Mouse (Mus musculus) lung, postnatal 10 days (tissue): ENCODE results near the gene Snx32.

Experiments used
- DNase-seq: peaks from one replicate; pipeline ENCODE4 v3.0.0; 2021

The Snx32 gene

DNA sequence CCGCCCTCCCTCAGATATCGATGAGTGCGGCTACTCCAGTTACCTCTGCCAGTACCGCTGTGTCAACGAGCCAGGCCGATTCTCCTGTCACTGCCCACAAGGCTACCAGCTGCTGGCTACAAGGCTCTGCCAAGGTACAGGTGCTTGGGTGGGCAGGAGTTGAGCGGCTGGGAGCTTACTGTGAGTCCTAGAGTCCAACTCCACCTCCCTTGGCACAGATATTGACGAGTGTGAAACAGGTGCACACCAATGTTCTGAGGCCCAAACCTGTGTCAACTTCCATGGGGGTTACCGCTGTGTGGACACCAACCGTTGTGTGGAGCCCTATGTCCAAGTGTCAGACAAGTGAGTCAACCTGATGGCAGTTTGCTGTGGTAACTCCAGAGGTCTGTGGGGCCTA is 30.3 kb downstream of the Snx32 start:
- DNase-seq = no peak

DNA sequence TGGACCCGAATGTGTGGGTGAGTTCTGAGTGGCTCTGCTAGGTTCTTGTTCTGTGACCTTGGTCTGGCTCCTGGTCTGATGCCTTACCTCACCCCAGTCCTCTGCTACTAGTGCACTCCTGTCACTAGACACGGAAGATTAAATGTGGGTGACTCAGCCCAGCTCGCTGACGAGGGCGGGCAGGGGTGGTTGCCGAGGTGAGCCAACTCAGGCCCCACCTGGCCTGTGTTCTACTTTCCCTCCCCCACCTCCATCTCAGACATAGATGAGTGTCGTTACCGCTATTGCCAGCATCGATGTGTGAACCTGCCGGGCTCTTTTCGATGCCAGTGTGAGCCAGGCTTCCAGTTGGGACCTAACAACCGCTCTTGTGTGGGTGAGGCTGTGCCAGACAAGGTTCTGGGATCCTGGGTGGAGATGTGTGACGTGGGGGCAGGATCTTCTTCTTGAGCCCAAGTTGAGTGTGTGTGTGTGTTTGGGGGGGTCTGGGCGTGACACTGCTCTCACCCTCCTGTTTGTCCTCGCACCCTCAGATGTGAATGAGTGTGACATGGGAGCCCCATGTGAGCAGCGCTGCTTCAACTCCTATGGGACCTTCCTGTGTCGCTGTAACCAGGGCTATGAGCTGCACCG is 32.6 kb downstream of the Snx32 start:
- no peak for DNase-seq

DNA sequence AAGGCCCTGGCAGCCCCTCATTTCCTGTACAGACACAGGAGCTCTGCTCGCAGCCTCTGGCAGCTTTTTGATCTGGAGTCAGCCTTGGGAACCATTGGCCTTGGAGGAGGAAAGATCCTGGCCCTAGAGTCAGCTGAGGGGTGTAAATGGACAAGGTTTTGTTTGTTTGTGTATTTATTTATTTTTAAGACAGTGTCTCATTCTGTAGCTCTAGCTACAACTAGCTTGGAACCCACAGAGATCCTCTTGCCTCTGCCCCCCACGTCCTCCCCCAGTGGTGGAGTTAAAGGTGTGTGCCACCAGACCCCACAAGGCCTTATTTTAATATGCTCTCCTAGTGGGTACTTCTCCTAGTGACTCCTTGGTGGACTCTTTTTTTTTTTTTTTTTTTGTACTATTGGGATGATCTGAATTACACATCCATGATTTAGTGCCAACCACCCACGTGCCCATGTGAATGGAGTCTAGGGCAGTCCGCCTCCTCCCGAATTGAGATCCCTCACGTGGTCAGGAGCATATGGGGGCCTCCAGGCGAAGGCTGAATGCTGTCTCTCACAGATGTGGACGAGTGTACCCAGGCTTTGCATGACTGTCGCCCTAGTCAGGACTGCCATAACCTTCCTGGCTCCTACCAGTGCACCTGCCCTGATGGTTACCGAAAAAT is 33.2 kb downstream of the Snx32 start:
- no peak for DNase-seq

DNA sequence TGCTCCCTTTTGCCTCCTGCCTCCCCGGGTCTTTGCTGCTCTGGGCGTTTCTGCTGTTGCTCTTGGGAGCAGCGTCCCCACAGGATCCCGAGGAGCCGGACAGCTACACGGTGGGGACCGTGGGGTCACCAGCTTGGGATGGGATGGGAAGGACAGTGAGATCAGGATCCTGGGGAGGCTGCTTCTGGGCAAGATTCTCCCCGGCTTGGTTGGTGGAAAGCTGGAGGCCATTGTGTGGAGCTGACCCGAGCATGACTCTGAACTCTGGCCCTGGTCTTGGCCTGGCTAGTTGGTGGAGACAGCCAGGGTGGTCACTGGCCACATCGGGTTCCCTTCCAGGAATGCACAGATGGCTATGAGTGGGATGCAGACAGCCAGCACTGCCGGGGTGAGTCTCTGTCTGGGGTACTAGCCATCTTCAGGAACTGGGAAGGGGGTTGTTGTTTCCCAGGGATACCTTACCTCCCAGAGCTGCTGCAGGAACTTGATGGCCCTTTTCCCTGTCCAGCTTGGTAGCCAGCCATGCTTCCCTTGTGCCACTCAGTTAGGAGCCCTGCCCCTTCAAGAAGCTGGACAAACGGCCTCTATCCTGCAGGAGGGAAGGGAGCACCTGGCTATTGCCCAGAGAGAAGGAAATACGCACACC is 35.1 kb downstream of the Snx32 start:
- peak; percentile 30 for DNase-seq

- peak; percentile 63 for DNase-seq
These were observed 35.9 kb downstream of the Snx32 start for GRCm38 (mm10) chr19:5474281-5475068.

DNA sequence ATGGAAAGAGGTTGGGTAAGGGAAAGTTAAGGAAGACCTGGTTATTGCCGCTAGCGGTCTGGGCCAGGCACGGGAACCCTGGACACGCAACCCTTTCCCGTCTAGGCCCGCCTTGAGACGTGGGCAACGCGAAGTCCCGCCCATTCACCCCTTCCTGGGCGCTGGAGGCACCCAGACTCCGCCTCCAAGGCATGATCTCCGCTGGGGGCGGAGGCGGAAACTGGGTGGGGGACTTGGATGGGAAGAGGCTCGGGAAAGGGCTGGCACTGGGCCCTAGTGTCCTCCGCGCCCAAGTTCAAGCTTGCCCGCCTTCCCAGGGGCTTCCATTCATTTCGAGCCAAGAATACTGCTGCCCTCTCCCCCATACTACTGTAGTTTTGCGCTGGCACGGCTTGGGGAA is 36.6 kb downstream of the Snx32 start, which contains the start of gene Efemp2:
Gene Efemp2 (plus strand): TSS at position 235 of the 400 bp plus-strand sequence.
- peak; percentile 95 for DNase-seq

- DNase-seq = no peak
These were observed 37.5 kb downstream of the Snx32 start for GRCm38 (mm10) chr19:5472857-5473256.

GRCm38 (mm10) chr19:5471846-5472245 is 38.5 kb downstream of the Snx32 start:
- no peak for DNase-seq

DNA sequence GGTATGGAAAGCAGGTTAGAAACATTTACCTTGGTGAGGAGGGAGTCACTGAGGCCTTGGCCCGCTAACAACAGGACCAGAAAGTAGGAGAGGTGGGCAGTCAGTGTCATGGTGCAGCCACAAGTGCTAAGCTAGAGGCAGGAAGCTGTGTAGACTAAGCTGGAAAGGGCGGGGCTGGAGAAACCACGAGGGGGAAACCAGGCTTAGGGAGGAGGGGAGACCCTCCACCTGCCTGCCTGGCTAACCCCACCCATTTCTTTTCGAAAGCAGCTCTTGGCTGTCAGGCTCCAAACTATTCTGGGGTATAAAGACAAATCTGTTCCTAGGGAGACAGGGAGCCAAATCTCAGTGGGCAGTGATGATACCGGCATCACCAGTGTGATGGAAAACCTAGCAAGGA is 42.0 kb downstream of the Snx32 start, which contains the start of gene Ctsw:
Gene Ctsw (minus strand): TSS at position 134 of the 400 bp plus-strand sequence.
- no peak for DNase-seq

- no peak for DNase-seq
These were observed 43.3 kb downstream of the Snx32 start for GRCm38 (mm10) chr19:5466916-5467500.

- DNase-seq = no peak
These were observed 45.3 kb downstream of the Snx32 start for GRCm38 (mm10) chr19:5465037-5465436.

DNA sequence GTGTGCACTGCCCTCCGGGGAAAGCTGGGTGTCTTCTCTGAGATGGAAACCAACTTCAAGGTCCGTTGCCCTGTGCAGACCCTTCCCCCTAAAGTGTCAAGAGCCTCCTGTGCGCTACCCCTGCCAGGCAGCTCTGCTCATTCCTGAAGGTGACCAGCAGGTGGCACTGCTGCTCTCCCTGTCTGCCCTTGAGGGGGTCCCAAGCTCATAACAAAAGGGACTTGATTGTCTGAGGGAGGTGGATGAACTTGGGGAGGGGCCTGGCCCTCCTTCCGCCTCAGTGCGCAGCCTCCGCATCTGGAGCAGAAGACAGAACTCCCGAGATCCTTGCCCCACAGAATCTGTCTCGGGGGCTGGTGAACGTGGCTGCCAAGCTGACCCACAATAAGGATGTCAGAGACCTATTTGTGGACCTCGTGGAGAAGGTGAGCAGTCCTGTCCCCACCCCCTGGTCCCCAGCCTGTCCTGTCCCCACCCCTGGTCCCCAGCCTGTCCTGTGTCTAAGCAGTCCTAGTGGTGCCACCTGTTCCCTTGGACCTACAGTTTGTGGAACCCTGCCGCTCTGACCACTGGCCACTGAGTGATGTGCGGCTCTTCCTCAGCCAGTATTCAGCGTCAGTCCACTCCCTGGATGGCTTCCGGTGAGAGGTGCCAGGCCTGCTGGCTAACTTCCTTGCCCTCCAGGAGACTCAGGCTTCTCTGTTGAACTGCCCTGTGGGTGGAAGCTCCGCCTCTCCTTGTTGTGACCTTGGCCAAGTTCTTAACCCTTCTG is 46.4 kb downstream of the Snx32 start:
- DNase-seq = peak; percentile 80

DNA sequence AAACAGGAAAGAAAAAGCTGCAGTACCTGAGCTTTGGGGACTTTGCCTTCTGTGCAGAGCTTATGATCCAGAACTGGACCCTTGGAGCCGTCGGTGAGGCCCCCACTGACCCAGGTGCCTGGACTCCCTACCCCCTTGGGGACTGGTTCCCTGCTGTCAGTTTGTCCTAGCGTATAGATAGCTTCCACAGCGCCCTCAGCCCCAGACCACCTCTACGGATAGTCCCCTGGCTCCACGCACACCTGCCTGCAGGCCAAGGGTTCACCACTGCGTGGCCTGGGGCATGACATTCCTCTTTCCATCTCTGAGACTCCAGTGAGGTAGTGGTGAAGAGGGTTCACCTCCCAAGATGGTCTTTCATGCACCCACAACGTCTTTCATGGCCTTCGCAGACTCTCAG is 47.1 kb downstream of the Snx32 start:
- no peak for DNase-seq

- DNase-seq = no peak
These were observed 48.9 kb downstream of the Snx32 start for GRCm38 (mm10) chr19:5461411-5461810.

DNA sequence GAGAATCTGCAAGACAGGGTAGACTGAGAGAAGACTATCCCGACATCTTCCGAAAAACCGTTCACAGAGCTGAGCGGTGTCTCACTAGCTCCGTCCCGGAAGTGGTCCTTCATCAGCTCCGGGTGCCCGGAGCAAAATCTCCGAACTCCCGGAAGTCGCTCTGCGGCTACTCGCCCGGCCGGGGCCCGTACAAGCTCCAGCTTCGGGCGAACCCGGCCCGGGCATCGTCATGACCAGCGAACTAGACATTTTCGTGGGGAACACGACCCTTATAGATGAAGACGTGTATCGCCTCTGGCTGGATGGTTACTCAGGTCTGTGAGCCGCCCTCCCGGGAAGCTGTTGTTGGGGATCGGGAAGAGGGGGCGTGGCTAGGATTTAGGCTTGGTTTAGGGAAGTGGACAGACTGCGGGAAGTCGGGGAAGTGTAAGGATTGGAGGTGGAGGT is 49.9 kb downstream of the Snx32 start, which contains the start of gene Fibp:
Gene Fibp (plus strand): TSS at position 151 of the 447 bp plus-strand sequence.
- peak; percentile 93 for DNase-seq

DNA sequence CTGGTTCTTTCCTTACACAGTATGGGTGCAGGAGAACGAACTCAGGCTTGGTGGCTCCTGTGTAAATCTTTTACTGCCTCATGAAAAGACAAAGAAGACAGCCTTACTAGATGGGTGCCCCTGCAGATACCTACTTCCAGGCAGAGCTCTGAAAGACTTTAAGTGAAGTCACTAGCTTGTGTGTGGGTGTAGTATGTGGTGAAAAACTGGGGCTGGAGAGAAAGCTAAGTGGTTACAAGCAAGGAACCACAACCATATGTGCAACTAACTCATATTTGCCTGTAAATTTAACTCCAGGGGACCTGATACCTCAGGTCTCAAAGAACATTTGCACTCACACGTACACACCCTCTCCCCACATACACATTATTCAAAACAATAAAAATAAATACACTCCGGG is 50.4 kb downstream of the Snx32 start:
- no peak for DNase-seq

GRCm38 (mm10) chr19:5459019-5459418 is 51.3 kb downstream of the Snx32 start:
- DNase-seq = no peak

DNA sequence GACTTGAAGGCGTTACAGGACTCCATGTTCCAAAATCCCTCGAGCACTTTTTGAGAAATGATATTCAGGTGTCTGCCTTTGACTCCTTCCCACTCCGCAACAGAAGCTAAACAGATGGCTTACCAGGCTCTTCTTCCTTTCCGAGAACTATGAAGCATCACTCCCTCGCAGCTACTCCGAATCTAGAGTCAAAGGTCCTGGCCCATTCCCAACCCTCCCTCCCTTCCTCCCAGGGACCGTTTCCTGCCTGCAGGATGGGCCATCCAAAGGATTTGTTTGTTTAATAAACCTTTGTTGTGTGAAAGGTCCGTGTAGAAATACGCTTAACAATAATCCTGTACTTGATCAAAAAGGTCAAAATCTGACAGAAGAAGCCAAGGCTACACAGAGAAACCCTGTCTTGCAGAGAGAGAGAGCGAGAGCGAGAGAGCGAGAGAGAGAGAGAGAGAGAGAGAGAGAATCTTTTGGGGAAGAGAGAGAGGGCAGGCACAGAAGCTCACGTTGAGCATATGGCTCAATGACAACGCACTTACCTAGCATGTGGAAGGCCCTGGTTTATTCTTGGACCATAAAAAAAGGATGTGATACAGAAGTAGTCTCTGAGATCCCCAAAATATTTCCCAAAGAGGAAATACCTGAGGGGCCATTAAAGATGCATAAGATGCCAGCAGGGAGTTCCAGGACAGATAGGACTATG is 52.4 kb downstream of the Snx32 start, which contains the start of gene Ccdc85b:
Gene Ccdc85b (minus strand): TSS at position 149 of the 697 bp plus-strand sequence.
- DNase-seq = no peak

DNA sequence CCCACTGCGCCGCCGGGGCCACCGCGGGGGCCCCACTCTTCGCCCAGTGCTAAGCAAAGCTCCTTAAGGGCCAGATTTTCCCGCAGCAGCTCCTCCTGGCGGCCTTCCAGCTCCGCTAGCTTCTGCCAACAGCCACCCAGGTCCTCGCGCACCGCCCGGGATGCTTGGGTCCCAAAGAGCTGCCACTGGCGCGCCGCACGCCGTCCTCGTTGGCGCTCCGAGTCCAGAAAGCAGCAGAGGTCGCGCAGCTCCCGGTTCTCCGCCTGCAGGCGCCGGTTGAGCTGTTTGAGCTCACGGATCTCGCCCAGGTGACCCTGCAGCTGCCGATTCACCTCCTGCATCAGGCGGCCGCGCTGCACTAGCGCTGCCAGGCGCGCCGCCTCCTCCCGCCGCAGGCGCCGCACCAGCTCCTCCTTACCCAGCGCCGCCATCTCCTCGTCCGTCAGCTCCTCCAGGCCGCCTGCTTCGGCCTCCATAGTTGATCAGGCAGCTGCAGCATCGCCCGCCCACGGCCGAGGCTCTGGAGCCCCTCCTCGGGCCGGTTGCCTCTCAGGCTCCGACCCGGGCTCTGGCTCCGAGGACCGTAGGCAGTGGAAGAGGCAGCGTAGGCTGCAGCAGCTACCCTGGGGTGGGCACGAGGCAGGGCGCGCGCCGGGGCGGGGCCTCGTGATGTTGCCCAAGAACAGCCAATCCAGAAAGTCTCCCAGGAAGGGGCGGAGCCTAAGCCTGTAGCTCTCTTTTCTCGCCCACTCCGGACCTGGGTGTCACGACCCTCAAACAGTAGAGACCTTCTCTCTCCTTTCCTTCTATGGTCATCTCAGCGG is 53.2 kb downstream of the Snx32 start:
- peak; percentile 97 for DNase-seq

GRCm38 (mm10) chr19:5456241-5456921 is 54.0 kb downstream of the Snx32 start:
- peak; percentile 70 for DNase-seq
